Mouse (Mus musculus) liver, embryonic 14.5 days (tissue): ENCODE results near the gene Pcp4. TPM values are rescaled to one million over a fixed set of nuclear protein-coding genes. Genes with fewer than 3 reads are reported as not detected.

Experiments used
- ATAC-seq: fragments of 200-750 bp; cut with Nextera tagmentation; 2 replicates; pipeline ENCODE4 v1.8.0; 2017; ENCODE audit warnings: moderate number of reproducible peaks, mild to moderate bottlenecking, moderate library complexity; ENCODE audit not compliant: insufficient read depth
- DNase-seq, 3 experiments: peaks; one replicate each; pipeline ENCODE4 v3.0.0-alpha.2; 2012 to 2013; ENCODE audit warnings: low read depth in 3 of 3, low spot score in 3 of 3
- H3K27ac ChIP-seq: fragments of 300-500 bp; sonication (generic); 2 replicates; pipeline ENCODE4 v1.5.1; 2014; ENCODE audit warnings: moderate library complexity, mild to moderate bottlenecking, control low read depth, inconsistent platforms
- H3K27me3 ChIP-seq: fragments of 300-500 bp; sonication (generic); 2 replicates; pipeline ENCODE4 v1.6.1; 2014; ENCODE audit warnings: mild to moderate bottlenecking, low read length, moderate library complexity; ENCODE audit not compliant: control insufficient read depth, insufficient read depth
- H3K36me3 ChIP-seq: fragments of 300-500 bp; sonication (generic); replicated peaks from 2 replicates; pipeline ENCODE4 v1.6.1; 2014; ENCODE audit warnings: low read depth; ENCODE audit not compliant: control insufficient read depth, insufficient read depth
- H3K4me1 ChIP-seq, 2 experiments: fragments of 200-500 bp in 1 of 2; fragments of 300-500 bp in 1 of 2; sonication (generic) in 1 of 2; replicated peaks; 2 replicates each; pipeline ENCODE4 v1.6.1; 2012 to 2014; ENCODE audit warnings: antibody characterized with exemption in 1 of 2, inconsistent platforms in 1 of 2, low read length in 1 of 2; ENCODE audit not compliant: control insufficient read depth in 2 of 2, insufficient read depth in 2 of 2
- H3K4me2 ChIP-seq: fragments of 300-500 bp; sonication (generic); 2 replicates; pipeline ENCODE4 v1.6.1; 2014; ENCODE audit warnings: low read depth, mild to moderate bottlenecking, control low read depth, moderate library complexity
- H3K4me3 ChIP-seq, 2 experiments: fragments of 200-500 bp in 1 of 2; fragments of 300-500 bp in 1 of 2; sonication (generic) in 1 of 2; 2 replicates each; pipeline ENCODE4 v1.5.1; 2012 to 2014; ENCODE audit warnings: low read depth in 2 of 2, low read length in 2 of 2, mild to moderate bottlenecking in 2 of 2, control low read depth in 1 of 2, inconsistent platforms in 1 of 2, moderate library complexity in 1 of 2; ENCODE audit not compliant: insufficient read depth in 1 of 2
- H3K9ac ChIP-seq: fragments of 300-500 bp; sonication (generic); replicated peaks from 2 replicates; pipeline ENCODE4 v1.6.1; 2014; ENCODE audit warnings: mild to moderate bottlenecking, control low read depth, moderate library complexity
- H3K9me3 ChIP-seq: fragments of 300-500 bp; sonication (generic); 2 replicates; pipeline ENCODE4 v1.6.1; 2016; ENCODE audit warnings: low read length, mixed read lengths; ENCODE audit not compliant: control insufficient read depth
- CTCF ChIP-seq: IDR thresholded peaks from 2 replicates; pipeline ENCODE4 v1.5.1; 2016; ENCODE audit warnings: antibody characterized with exemption, low read depth, control low read depth
- EP300 ChIP-seq: IDR thresholded peaks from 2 replicates; pipeline ENCODE4 v1.6.1; 2016; ENCODE audit warnings: antibody characterized with exemption, low read depth
- WGBS: fragments of 180-500 bp; shearing (Covaris S2); extraction: QIAGEN DNeasy Blood & Tissue Kit; methylation state at CpG from one replicate; pipeline ENCODE4 v1.1.7; 2014; ENCODE audit not compliant: insufficient replicate concordance; 5-methylcytosine and 5-hydroxymethylcytosine counted together
- polyA plus RNA-seq, 2 experiments: library from polyadenylated mRNA; depleted of rRNA in 1 of 2; stranded (reverse) in 1 of 2; unstranded in 1 of 2; fragments of >200 nt; fragmentation: Nextera tagmentation in 1 of 2; extraction: Ambion mirVana in 1 of 2; gene quantifications; 2 replicates each; pipeline versions ENCODE4 v1.2.1 to v1.2.3; 2012 to 2014

The Pcp4 gene
- polyA plus RNA-seq (2012; rRNA removed) (0.12 TPM in 1 of 2 replicates, not detected in the other), polyA plus RNA-seq (2014; fragmentation: Nextera tagmentation; extraction: Ambion mirVana) (0.18 TPM in 1 of 2 replicates, not detected in the other)

- H3K27ac ChIP-seq: no peak within 1 kb of the TSS
- no peaks in the 10 kb centered on the region for H3K36me3 ChIP-seq
- no peak for TF ChIP-seq EP300
- peak; percentile 93 for TF ChIP-seq CTCF
- ATAC-seq: no peak
- H3K9ac ChIP-seq: no peak within 1 kb of the TSS
- no peaks in the 10 kb centered on the region for H3K27me3 ChIP-seq
- no peaks in the 10 kb centered on the region for H3K4me1 ChIP-seq
- H3K4me3 ChIP-seq: no peak within 1 kb of the TSS
- peak in 2 of 3 experiments; percentile 6 to 9 for DNase-seq
- no peaks in the 10 kb centered on the region for H3K9me3 ChIP-seq
- WGBS: 10% methylated on average over 8 of the region's 8 CpGs
- no peak within 1 kb of the TSS for H3K4me2 ChIP-seq
Measured at GRCm38 (mm10) chr16:96467445-96467844, at the start of gene Pcp4. Pcp4 (plus strand) TSS chr16:96467606.

DNA sequence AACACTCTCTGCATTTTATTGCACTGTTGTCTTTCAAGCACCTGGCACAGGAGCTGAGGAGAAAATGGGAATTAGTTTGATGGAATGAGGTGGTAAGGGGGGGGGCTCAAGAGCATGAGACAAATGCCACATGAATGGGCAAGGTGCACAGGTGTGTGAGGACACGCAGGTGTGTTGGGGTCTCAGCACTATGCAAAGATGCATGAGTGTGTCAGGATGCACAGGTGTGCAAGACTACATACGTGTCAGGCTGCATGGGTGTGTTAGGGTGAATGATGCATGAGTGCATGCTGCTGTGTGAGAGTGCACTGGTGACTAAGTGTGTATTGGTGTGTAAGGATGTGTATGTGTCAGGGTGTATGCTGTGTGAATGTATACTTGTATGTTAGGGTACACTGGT lies 42.4 kb upstream of the Pcp4 start:
- no peak for ATAC-seq
- no peaks in the 10 kb centered on the region for H3K36me3 ChIP-seq
- no peaks in the 10 kb centered on the region for H3K9me3 ChIP-seq
- DNase-seq: no peak
- H3K4me3 ChIP-seq: no peak overlapping the region
- H3K4me1 ChIP-seq: no peaks in the 10 kb centered on the region
- no peak overlapping the region for H3K9ac ChIP-seq
- H3K27ac ChIP-seq: no peak overlapping the region
- TF ChIP-seq EP300: no peak
- TF ChIP-seq CTCF: no peak
- no peaks in the 10 kb centered on the region for H3K27me3 ChIP-seq
- WGBS: 52% methylated on average over 2 of the region's 2 CpGs
- no peak overlapping the region for H3K4me2 ChIP-seq

GRCm38 (mm10) chr16:96426671-96427070 lies 40.7 kb upstream of the Pcp4 start:
- H3K9ac ChIP-seq: no peak overlapping the region
- no peaks in the 10 kb centered on the region for H3K36me3 ChIP-seq
- DNase-seq (no peak), ATAC-seq (no peak)
- no peak overlapping the region for H3K4me3 ChIP-seq
- TF ChIP-seq CTCF (no peak), EP300 (no peak)
- 64% methylated on average over 7 of the region's 7 CpGs for WGBS
- H3K27me3 ChIP-seq: no peaks in the 10 kb centered on the region
- H3K4me1 ChIP-seq: no peaks in the 10 kb centered on the region
- H3K4me2 ChIP-seq: no peak overlapping the region
- no peaks in the 10 kb centered on the region for H3K9me3 ChIP-seq
- no peak overlapping the region for H3K27ac ChIP-seq

GRCm38 (mm10) chr16:96429046-96429445 lies 38.4 kb upstream of the Pcp4 start:
- Histone ChIP-seq H3K27ac (no peak overlapping the region), H3K36me3 (no peaks in the 10 kb centered on the region), H3K4me1 (no peaks in the 10 kb centered on the region), H3K9ac (no peak overlapping the region), H3K27me3 (no peaks in the 10 kb centered on the region), H3K9me3 (no peaks in the 10 kb centered on the region), H3K4me2 (no peak overlapping the region), H3K4me3 (no peak overlapping the region)
- 40% methylated on average over 3 of the region's 3 CpGs for WGBS
- DNase-seq (no peak), ATAC-seq (no peak)
- TF ChIP-seq CTCF: no peak
- no peak for TF ChIP-seq EP300

GRCm38 (mm10) chr16:96433266-96433665 lies 34.1 kb upstream of the Pcp4 start:
- Histone ChIP-seq H3K36me3 (no peaks in the 10 kb centered on the region), H3K4me2 (no peak overlapping the region), H3K9me3 (no peaks in the 10 kb centered on the region), H3K9ac (no peak overlapping the region), H3K27me3 (no peaks in the 10 kb centered on the region), H3K4me3 (no peak overlapping the region), H3K27ac (no peak overlapping the region), H3K4me1 (no peaks in the 10 kb centered on the region)
- 56% methylated on average over 10 of the region's 10 CpGs for WGBS
- ATAC-seq (no peak), DNase-seq (no peak)
- TF ChIP-seq CTCF (no peak), EP300 (no peak)
